Mouse (Mus musculus) spleen, adult 2 months (tissue): ENCODE measurements around the gene Guca1b.

Experiments used
- CTCF ChIP-seq: fragments of 200-500 bp; IDR thresholded peaks from 2 replicates; pipeline ENCODE4 v1.5.1; 2011; ENCODE audit warnings: mild to moderate bottlenecking, inconsistent platforms; ENCODE audit not compliant: insufficient read depth, insufficient read length, insufficient replicate concordance; ENCODE audit errors: extremely low read depth
- POLR2A ChIP-seq: fragments of 200-500 bp; IDR thresholded peaks from 2 replicates; pipeline ENCODE4 v1.6.1; 2011; ENCODE audit warnings: low read depth, low read length, inconsistent platforms

- TF ChIP-seq CTCF = no peak
- no peak for TF ChIP-seq POLR2A
These were observed 43.7 kb downstream of the Guca1b start for GRCm38 (mm10) chr17:47428831-47429304.
